Mouse (Mus musculus) Patski (cell line): ENCODE measurements around the gene Nos1. TPM values are rescaled to one million over a fixed set of nuclear protein-coding genes. Genes with fewer than 3 reads are reported as not detected.

Experiments
- ATAC-seq: fragments of 100-300 bp; one replicate; pipeline ENCODE4 v1.8.0; 2021
- CTCF ChIA-PET: fragments of 350-600 bp; sonication (Branson Sonifier 250); formaldehyde crosslinking; loops from one replicate; lab custom pipeline; 2022; ENCODE audit warnings: inconsistent platforms; lab: Charles Lee
- POLR2A ChIA-PET: fragments of 350-600 bp; sonication (Branson Sonifier 250); formaldehyde crosslinking; loops from one replicate; lab custom pipeline; 2022; ENCODE audit warnings: antibody characterized with exemption, inconsistent platforms; lab: Charles Lee
- DNase-seq: peaks from one replicate; pipeline ENCODE4 v3.0.0-alpha.2; 2011; ENCODE audit warnings: low read depth, low spot score
- H3K27me3 ChIP-seq: fragments of 371-371 bp; one replicate; pipeline ENCODE4 v1.5.1; 2021
- CTCF ChIP-seq: fragments of 100-300 bp; IDR thresholded peaks from one replicate; pipeline ENCODE4 v1.5.1; 2021
- in situ Hi-C: fragments of 300-500 bp; cut with MboI; formaldehyde crosslinking; loops from 3 replicates; pipeline ENCODE4 v1.11.1; 2018; ENCODE audit warnings: low pct_unique_long_range_greater_than_20kb, mixed read lengths
- polyA plus RNA-seq: library from polyadenylated mRNA; unstranded; gene quantifications from one replicate; pipeline ENCODE4 v1.2.3, GENCODE M21; 2021

Gene Nos1
- polyA plus RNA-seq, 1 experiment from 2014 or later: 0.01 TPM

- DNase-seq: no peak
- no peak for ATAC-seq
- no peak for TF ChIP-seq CTCF
- in situ Hi-C loops: no loop called here
- ChIA-PET CTCF (no interaction called here), POLR2A (no interaction called here)
- peaks cover 4% of the 10 kb centered on the region for H3K27me3 ChIP-seq
These were observed 173.6 kb downstream of the Nos1 start for GRCm38 (mm10) chr5:117954429-117954828.

GRCm38 (mm10) chr5:117955675-117956420 is 175.0 kb downstream of the Nos1 start:
- in situ Hi-C loops: no loop called here
- peak; percentile 73 for TF ChIP-seq CTCF

GRCm38 (mm10) chr5:117964750-117965149 is 183.9 kb downstream of the Nos1 start:
- in situ Hi-C loops: no loop called here
- ATAC-seq (no peak), DNase-seq (no peak)
- H3K27me3 ChIP-seq: peaks cover 16% of the 10 kb centered on the region
- no peak for TF ChIP-seq CTCF
- ChIA-PET POLR2A (interaction anchor here (0.9 kb wide), 1 partner anchor 9 kb away, joined by 3 read pairs; no protein-coding TSS in a partner anchor), CTCF (interaction anchor here (1.7 kb wide), 1 partner anchor 9 kb away, joined by 7 read pairs; no protein-coding TSS in a partner anchor)

More at GRCm38 (mm10) chr5:117955675-117956420, 175.0 kb downstream of the Nos1 start:
- H3K27me3 ChIP-seq: peaks cover 4% of the 10 kb centered on the region
- DNase-seq (no peak), ATAC-seq (no peak)
- CTCF ChIA-PET: interaction anchor here (0.6 to 2.2 kb wide), 12 partner anchors 8 to 451 kb away, joined by 3 to 14 read pairs (median 5); partner anchors contain the start of gene Fbxo21
- POLR2A ChIA-PET: interaction anchor here (1.2 kb wide), 1 partner anchor 9 kb away, joined by 3 read pairs; no protein-coding TSS in a partner anchor

GRCm38 (mm10) chr5:117966956-117967355 is 186.1 kb downstream of the Nos1 start:
- in situ Hi-C loops: no loop called here
- DNase-seq (no peak), ATAC-seq (no peak)
- POLR2A ChIA-PET: interaction anchor here (0.6 to 0.8 kb wide), 2 partner anchors 10 to 1741 kb away, joined by 3 to 5 read pairs; partner anchors contain the start of gene Fbxo21
- TF ChIP-seq CTCF: no peak
- peaks cover 18% of the 10 kb centered on the region for H3K27me3 ChIP-seq
- CTCF ChIA-PET: interaction anchor here (1.0 to 1.8 kb wide), 2 partner anchors 12 to 38 kb away, joined by 3 to 5 read pairs; no protein-coding TSS in a partner anchor

- TF ChIP-seq CTCF: no peak
- peaks cover 18% of the 10 kb centered on the region for H3K27me3 ChIP-seq
- ChIA-PET CTCF (interaction anchor here (1.8 kb wide), 1 partner anchor 12 kb away, joined by 5 read pairs; no protein-coding TSS in a partner anchor), POLR2A (no interaction called here)
- in situ Hi-C loops: no loop called here
- ATAC-seq (no peak), DNase-seq (no peak)
These were observed 186.8 kb downstream of the Nos1 start for GRCm38 (mm10) chr5:117967659-117968069.

- ChIA-PET POLR2A (no interaction called here), CTCF (no interaction called here)
- in situ Hi-C loops: no loop called here
- ATAC-seq: no peak
- DNase-seq: no peak
- H3K27me3 ChIP-seq: peaks cover 10% of the 10 kb centered on the region
- no peak for TF ChIP-seq CTCF
These were observed 189.0 kb downstream of the Nos1 start for GRCm38 (mm10) chr5:117969681-117970427.

GRCm38 (mm10) chr5:117976263-117976656 is 195.4 kb downstream of the Nos1 start:
- in situ Hi-C loops: no loop called here
- CTCF ChIA-PET: interaction anchor here (2.0 kb wide), 1 partner anchor 20 kb away, joined by 7 read pairs; no protein-coding TSS in a partner anchor
- POLR2A ChIA-PET: interaction anchor here (0.6 to 1.6 kb wide), 3 partner anchors 10 to 872 kb away, joined by 3 to 4 read pairs (median 3); no protein-coding TSS in a partner anchor
- H3K27me3 ChIP-seq: no peaks in the 10 kb centered on the region
- no peak for TF ChIP-seq CTCF
- no peak for ATAC-seq
- no peak for DNase-seq

- in situ Hi-C loops: no loop called here
- ATAC-seq (peak; percentile 94), DNase-seq (peak; percentile 60)
- POLR2A ChIA-PET: interaction anchor here (0.6 to 1.6 kb wide), 5 partner anchors 10 to 930 kb away, joined by 3 to 6 read pairs (median 3); no protein-coding TSS in a partner anchor
- CTCF ChIA-PET: interaction anchor here (2.0 kb wide), 1 partner anchor 21 kb away, joined by 7 read pairs; no protein-coding TSS in a partner anchor
- H3K27me3 ChIP-seq: no peaks in the 10 kb centered on the region
- no peak for TF ChIP-seq CTCF
These were observed 196.0 kb downstream of the Nos1 start, which contains the start of gene Fbxo21 for GRCm38 (mm10) chr5:117976657-117977500. TSS of gene Fbxo21 (plus strand) at chr5:117976730.

GRCm38 (mm10) chr5:117977501-117978158 is 196.8 kb downstream of the Nos1 start:
- ChIA-PET CTCF (interaction anchor here (1.2 kb wide), 1 partner anchor 92 kb away, joined by 3 read pairs; no protein-coding TSS in a partner anchor), POLR2A (interaction anchor here (0.7 to 1.6 kb wide), 3 partner anchors 11 to 931 kb away, joined by 3 to 6 read pairs (median 3); no protein-coding TSS in a partner anchor)
- in situ Hi-C loops: no loop called here
- DNase-seq (no peak), ATAC-seq (no peak)
- no peaks in the 10 kb centered on the region for H3K27me3 ChIP-seq
- no peak for TF ChIP-seq CTCF
